Mouse (Mus musculus) myocyte (in vitro differentiated cells): ENCODE data around the gene Polr2e. TPM values are rescaled to one million over a fixed set of nuclear protein-coding genes. Genes with fewer than 3 reads are reported as not detected.

Experiments
- H3K27me3 ChIP-seq: one replicate; pipeline ENCODE4 v1.6.1; 2011; ENCODE audit not compliant: control insufficient read depth, insufficient read depth, insufficient read length
- H3K36me3 ChIP-seq: one replicate; pipeline ENCODE4 v1.6.1; 2011; ENCODE audit not compliant: control insufficient read depth, insufficient read depth
- H3K4me2 ChIP-seq: one replicate; pipeline ENCODE4 v1.6.1; 2011; ENCODE audit warnings: low read depth, control low read depth
- H3K4me3 ChIP-seq: one replicate; pipeline ENCODE4 v1.5.1; 2011; ENCODE audit warnings: mild to moderate bottlenecking, control low read depth, moderate library complexity
- H3K79me2 ChIP-seq: one replicate; pipeline ENCODE4 v1.6.1; 2011; ENCODE audit not compliant: control insufficient read depth, insufficient read depth
- H3ac ChIP-seq: one replicate; pipeline ENCODE4 v1.6.1; 2011; ENCODE audit not compliant: control insufficient read depth, insufficient read length
- CEBPB ChIP-seq: IDR thresholded peaks from 2 replicates; pipeline ENCODE4 v1.6.1; 2011; ENCODE audit warnings: mild to moderate bottlenecking, moderate library complexity; ENCODE audit not compliant: poor library complexity, insufficient read depth, severe bottlenecking
- E2F4 ChIP-seq: IDR thresholded peaks from one replicate; pipeline ENCODE4 v1.6.1; 2011; ENCODE audit warnings: mild to moderate bottlenecking, control low read depth, moderate library complexity; ENCODE audit not compliant: insufficient read depth
- MAX ChIP-seq: IDR thresholded peaks from one replicate; pipeline ENCODE4 v1.6.1; 2011; ENCODE audit warnings: low read depth, mild to moderate bottlenecking, control low read depth
- MYOD1 ChIP-seq, 3 experiments: IDR thresholded peaks; one replicate each; pipeline ENCODE4 v1.6.1; 2011; ENCODE audit warnings: control low read depth in 2 of 3, low read depth in 2 of 3, mild to moderate bottlenecking in 2 of 3, moderate library complexity in 1 of 3; ENCODE audit not compliant: insufficient read length in 2 of 3, control insufficient read depth in 1 of 3
- MYOG ChIP-seq, 3 experiments: IDR thresholded peaks; one replicate each; pipeline ENCODE4 v1.6.1; 2011; ENCODE audit warnings: control low read depth in 2 of 3, low read depth in 2 of 3, mild to moderate bottlenecking in 2 of 3; ENCODE audit not compliant: insufficient read length in 2 of 3, control insufficient read depth in 1 of 3, insufficient read depth in 1 of 3
- POLR2A ChIP-seq: IDR thresholded peaks from one replicate; pipeline ENCODE4 v1.6.1; 2011; ENCODE audit warnings: low read depth, mild to moderate bottlenecking, control low read depth, moderate library complexity; ENCODE audit not compliant: insufficient read length
- POLR2AphosphoS2 ChIP-seq: IDR thresholded peaks from one replicate; pipeline ENCODE4 v1.6.1; 2011; ENCODE audit warnings: low read depth, control low read depth; ENCODE audit not compliant: insufficient read length
- REST ChIP-seq: IDR thresholded peaks from one replicate; pipeline ENCODE4 v1.6.1; 2011; ENCODE audit warnings: mild to moderate bottlenecking, control low read depth, moderate library complexity; ENCODE audit not compliant: insufficient read depth, insufficient read length
- SRF ChIP-seq: IDR thresholded peaks from one replicate; pipeline ENCODE4 v1.6.1; 2011; ENCODE audit warnings: low read depth; ENCODE audit not compliant: control insufficient read depth, insufficient read length
- TCF12 ChIP-seq: IDR thresholded peaks from one replicate; pipeline ENCODE4 v1.6.1; 2011; ENCODE audit warnings: mild to moderate bottlenecking, control low read depth; ENCODE audit not compliant: poor library complexity, insufficient read depth, severe bottlenecking
- TCF3 ChIP-seq: IDR thresholded peaks from one replicate; pipeline ENCODE4 v1.6.1; 2011; ENCODE audit warnings: low read depth, control low read depth; ENCODE audit not compliant: insufficient read length
- USF1 ChIP-seq: IDR thresholded peaks from one replicate; pipeline ENCODE4 v1.6.1; 2011; ENCODE audit warnings: low read depth, mild to moderate bottlenecking, control low read depth, moderate library complexity
- polyA plus RNA-seq: library from polyadenylated mRNA; unstranded; fragments of >200 nt; fragmentation: generic; extraction: Trizol; gene quantifications from one replicate; pipeline ENCODE4 v1.2.1, GENCODE M21; 2012; ENCODE audit warnings: missing spikeins

Polr2e gene
- polyA plus RNA-seq, 1 experiment: 209 TPM

- no peaks in the 10 kb centered on the region for H3K79me2 ChIP-seq
- no peak overlapping the region for H3ac ChIP-seq
- H3K27me3 ChIP-seq: no peaks in the 10 kb centered on the region
- no peak overlapping the region for H3K4me3 ChIP-seq
- TF ChIP-seq E2F4 (no peak), MYOD1 (IDR thresholded peaks at IDR 0.05; ENCODE audit: control insufficient read depth in 1 of 3, insufficient read length in 2 of 3, low read depth in 2 of 3) (no peak), POLR2A (no peak), SRF (no peak), REST (no peak), POLR2AphosphoS2 (no peak), USF1 (no peak), CEBPB (no peak), MAX (no peak), MYOG (IDR thresholded peaks at IDR 0.05; ENCODE audit: control insufficient read depth in 1 of 3, insufficient read depth in 1 of 3, insufficient read length in 2 of 3, low read depth in 2 of 3) (no peak), TCF3 (no peak), TCF12 (no peak)
- H3K4me2 ChIP-seq: no peak overlapping the region
- H3K36me3 ChIP-seq: no peaks in the 10 kb centered on the region
Observed at GRCm38 (mm10) chr10:80017771-80018170, 21.8 kb downstream of the Polr2e start.

GRCm38 (mm10) chr10:80017361-80017760 is 22.2 kb downstream of the Polr2e start:
- Histone ChIP-seq H3K27me3 (no peaks in the 10 kb centered on the region), H3ac (no peak overlapping the region), H3K4me3 (no peak overlapping the region), H3K79me2 (no peaks in the 10 kb centered on the region), H3K36me3 (no peaks in the 10 kb centered on the region), H3K4me2 (no peak overlapping the region)
- TF ChIP-seq TCF3 (no peak), MYOD1 (IDR thresholded peaks at IDR 0.05; ENCODE audit: control insufficient read depth in 1 of 3, insufficient read length in 2 of 3, low read depth in 2 of 3) (no peak), REST (no peak), E2F4 (no peak), CEBPB (no peak), TCF12 (no peak), USF1 (no peak), POLR2A (no peak)

GRCm38 (mm10) chr10:80016931-80017330 is 22.7 kb downstream of the Polr2e start:
- H3K79me2 ChIP-seq: no peaks in the 10 kb centered on the region
- no peaks in the 10 kb centered on the region for H3K27me3 ChIP-seq
- peaks cover 2% of the 10 kb centered on the region for H3K36me3 ChIP-seq
- H3ac ChIP-seq: no peak overlapping the region
- H3K4me2 ChIP-seq: no peak overlapping the region
- TF ChIP-seq TCF3: no peak
- no peak for TF ChIP-seq TCF12
- no peak for TF ChIP-seq POLR2AphosphoS2
- TF ChIP-seq USF1: no peak
- TF ChIP-seq REST: no peak
- TF ChIP-seq CEBPB: no peak
- no peak for TF ChIP-seq POLR2A
- no peak for TF ChIP-seq SRF
- TF ChIP-seq MAX: no peak
- TF ChIP-seq MYOD1 (IDR thresholded peaks at IDR 0.05; ENCODE audit: control insufficient read depth in 1 of 3, insufficient read length in 2 of 3, low read depth in 2 of 3): no peak
- no peak for TF ChIP-seq E2F4
- TF ChIP-seq MYOG (IDR thresholded peaks at IDR 0.05; ENCODE audit: control insufficient read depth in 1 of 3, insufficient read depth in 1 of 3, insufficient read length in 2 of 3, low read depth in 2 of 3): no peak
- H3K4me3 ChIP-seq: no peak overlapping the region

GRCm38 (mm10) chr10:80016511-80016910 is 23.1 kb downstream of the Polr2e start, which contains the start of gene Arhgap45:
Gene Arhgap45, plus strand, starts transcription at chr10:80016653.
- Histone ChIP-seq H3K27me3 (no peaks in the 10 kb centered on the region), H3K4me3 (no peak within 1 kb of the TSS), H3K79me2 (no peaks in the 10 kb centered on the region), H3K4me2 (no peak within 1 kb of the TSS), H3ac (no peak within 1 kb of the TSS), H3K36me3 (peaks cover 3% of the 10 kb centered on the region)
- TF ChIP-seq MYOG (IDR thresholded peaks at IDR 0.05; ENCODE audit: control insufficient read depth in 1 of 3, insufficient read depth in 1 of 3, insufficient read length in 2 of 3, low read depth in 2 of 3) (no peak), SRF (no peak), REST (no peak), CEBPB (no peak), POLR2AphosphoS2 (no peak), TCF12 (no peak), MAX (no peak), POLR2A (no peak), TCF3 (no peak), USF1 (no peak), E2F4 (no peak), MYOD1 (IDR thresholded peaks at IDR 0.05; ENCODE audit: control insufficient read depth in 1 of 3, insufficient read length in 2 of 3, low read depth in 2 of 3) (no peak)

- no peaks in the 10 kb centered on the region for H3K27me3 ChIP-seq
- no peak overlapping the region for H3K4me2 ChIP-seq
- peaks cover 12% of the 10 kb centered on the region for H3K36me3 ChIP-seq
- H3K79me2 ChIP-seq: no peaks in the 10 kb centered on the region
- H3K4me3 ChIP-seq: no peak overlapping the region
- no peak for TF ChIP-seq MYOG (IDR thresholded peaks at IDR 0.05; ENCODE audit: control insufficient read depth in 1 of 3, insufficient read depth in 1 of 3, insufficient read length in 2 of 3, low read depth in 2 of 3)
- no peak for TF ChIP-seq TCF3
- no peak for TF ChIP-seq TCF12
- TF ChIP-seq MAX: no peak
- TF ChIP-seq USF1: no peak
- no peak for TF ChIP-seq CEBPB
- TF ChIP-seq MYOD1 (IDR thresholded peaks at IDR 0.05; ENCODE audit: control insufficient read depth in 1 of 3, insufficient read length in 2 of 3, low read depth in 2 of 3): no peak
- no peak for TF ChIP-seq SRF
- TF ChIP-seq E2F4: no peak
- TF ChIP-seq REST: no peak
- no peak overlapping the region for H3ac ChIP-seq
Observed at GRCm38 (mm10) chr10:80015583-80015982, 24.0 kb downstream of the Polr2e start.
